Mouse (Mus musculus): ENCODE measurements around the gene Vwa1. TPM values are rescaled to one million over a fixed set of nuclear protein-coding genes. Genes with fewer than 3 reads are reported as not detected.

Vwa1 gene
- polyA plus RNA-seq, 1 experiment from 2014 or later = 9.2 TPM

- ATAC-seq (ENCODE audit: insufficient number of reproducible peaks, insufficient read depth, low FRiP score, low TSS enrichment) = no peak; the same call in 1 of the 2 replicates
- H3K27me3 ChIP-seq = no peaks in the 10 kb centered on the region
- peaks cover 16% of the 10 kb centered on the region for H3K4me1 ChIP-seq
- no peak overlapping the region for H3K4me2 ChIP-seq (replicated peaks)
- peaks cover 66% of the 10 kb centered on the region for H3K36me3 ChIP-seq
- H3K27ac ChIP-seq = no peak overlapping the region
- H3K4me3 ChIP-seq = no peak overlapping the region
- H3K9ac ChIP-seq = no peak overlapping the region
- 85% methylated on average over 37 of the region's 37 CpGs for WGBS
- no peaks in the 10 kb centered on the region for H3K9me3 ChIP-seq
These were observed 34.5 kb downstream of the Vwa1 start for GRCm38 (mm10) chr4:155739741-155740636.

- Histone ChIP-seq H3K36me3 (peaks cover 58% of the 10 kb centered on the region), H3K4me3 (no peak overlapping the region), H3K9ac (no peak overlapping the region), H3K27ac (no peak overlapping the region), H3K9me3 (no peaks in the 10 kb centered on the region), H3K4me2 (replicated peaks) (no peak overlapping the region), H3K27me3 (no peaks in the 10 kb centered on the region), H3K4me1 (peaks cover 17% of the 10 kb centered on the region)
- WGBS = 77% methylated on average over 6 of the region's 6 CpGs
- no peak for ATAC-seq (ENCODE audit: insufficient number of reproducible peaks, insufficient read depth, low FRiP score, low TSS enrichment)
These were observed 35.3 kb downstream of the Vwa1 start for GRCm38 (mm10) chr4:155739152-155739551.

- H3K9ac ChIP-seq = no peak overlapping the region
- H3K4me2 ChIP-seq (replicated peaks) = no peak overlapping the region
- no peak overlapping the region for H3K27ac ChIP-seq
- H3K4me3 ChIP-seq = no peak overlapping the region
- WGBS = 58% methylated on average over 8 of the region's 8 CpGs
- ATAC-seq (ENCODE audit: insufficient number of reproducible peaks, insufficient read depth, low FRiP score, low TSS enrichment) = no peak
- H3K9me3 ChIP-seq = no peaks in the 10 kb centered on the region
- H3K4me1 ChIP-seq = peaks cover 25% of the 10 kb centered on the region
- peaks cover 52% of the 10 kb centered on the region for H3K36me3 ChIP-seq
- H3K27me3 ChIP-seq = no peaks in the 10 kb centered on the region
These were observed 36.2 kb downstream of the Vwa1 start for GRCm38 (mm10) chr4:155738262-155738661.

DNA sequence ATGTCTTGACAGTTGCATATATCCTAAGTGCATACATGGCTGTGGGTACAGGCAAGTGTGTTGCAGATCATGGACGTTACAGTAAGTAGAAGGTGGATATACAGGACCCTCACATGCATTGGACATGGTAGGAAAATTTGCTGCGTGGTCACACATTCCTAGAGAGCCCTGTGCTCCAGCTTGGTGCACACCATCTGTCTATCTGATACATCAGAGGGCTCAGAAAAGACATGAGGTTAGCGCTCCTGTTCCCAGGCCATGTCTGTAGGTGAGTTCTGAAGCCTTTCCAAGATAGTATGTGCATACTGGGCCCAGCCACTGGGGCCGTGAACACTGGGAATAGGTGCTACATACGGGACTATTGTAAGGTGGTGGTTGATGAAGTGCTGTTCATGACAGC lies 38.1 kb downstream of the Vwa1 start:
- peaks cover 52% of the 10 kb centered on the region for H3K36me3 ChIP-seq
- no peak for ATAC-seq (ENCODE audit: insufficient number of reproducible peaks, insufficient read depth, low FRiP score, low TSS enrichment)
- H3K27ac ChIP-seq = no peak overlapping the region
- H3K4me1 ChIP-seq = peaks cover 25% of the 10 kb centered on the region
- WGBS = 88% methylated on average over 5 of the region's 5 CpGs
- no peaks in the 10 kb centered on the region for H3K9me3 ChIP-seq
- peak overlapping the region; percentile 73; the same call in 1 of the 2 replicates for H3K4me3 ChIP-seq
- H3K9ac ChIP-seq = no peak overlapping the region
- no peaks in the 10 kb centered on the region for H3K27me3 ChIP-seq
- H3K4me2 ChIP-seq (replicated peaks) = peak overlapping the region; percentile 94; the same call in 1 of the 2 replicates

DNA sequence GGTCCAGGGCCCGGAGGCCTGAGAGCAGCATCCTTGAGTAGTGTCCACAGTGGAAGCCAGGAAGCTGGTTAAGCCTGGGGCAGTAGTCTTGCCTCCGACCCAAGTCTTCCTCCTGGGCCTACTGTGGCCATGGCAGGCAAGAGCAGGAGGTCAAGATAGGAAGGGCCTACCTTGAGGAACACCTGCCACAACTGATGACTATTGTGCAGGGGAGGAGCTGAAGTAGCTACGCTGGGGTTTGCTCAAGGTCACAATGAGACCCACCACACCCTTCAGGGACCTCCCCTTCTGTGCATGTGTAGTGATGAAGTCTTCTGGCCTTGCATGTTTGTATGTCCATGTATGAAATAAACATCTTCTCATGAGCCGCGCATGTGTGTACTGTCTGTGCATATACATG lies 38.7 kb downstream of the Vwa1 start:
- WGBS = 65% methylated on average over 5 of the region's 5 CpGs
- Histone ChIP-seq H3K36me3 (peaks cover 52% of the 10 kb centered on the region), H3K4me2 (replicated peaks) (peak overlapping the region; percentile 94), H3K27ac (peak overlapping the region; percentile 89; the same call in 1 of the 2 replicates), H3K4me3 (peak overlapping the region; percentile 73), H3K9me3 (no peaks in the 10 kb centered on the region), H3K27me3 (no peaks in the 10 kb centered on the region), H3K4me1 (peaks cover 25% of the 10 kb centered on the region), H3K9ac (peak overlapping the region; percentile 90)
- ATAC-seq (ENCODE audit: insufficient number of reproducible peaks, insufficient read depth, low FRiP score, low TSS enrichment) = no peak

- peaks cover 25% of the 10 kb centered on the region for H3K4me1 ChIP-seq
- H3K9ac ChIP-seq = peak overlapping the region; percentile 90
- H3K9me3 ChIP-seq = no peaks in the 10 kb centered on the region
- H3K4me3 ChIP-seq = peak overlapping the region; percentile 73
- WGBS = under 1% methylated on average over 56 of the region's 79 CpGs
- no peaks in the 10 kb centered on the region for H3K27me3 ChIP-seq
- H3K27ac ChIP-seq = peak overlapping the region; percentile 89
- peak; percentile 9; the same call in 1 of the 2 replicates for ATAC-seq (ENCODE audit: insufficient number of reproducible peaks, insufficient read depth, low FRiP score, low TSS enrichment)
- H3K36me3 ChIP-seq = peaks cover 48% of the 10 kb centered on the region
- peak overlapping the region; percentile 94 for H3K4me2 ChIP-seq (replicated peaks)
These were observed 39.4 kb downstream of the Vwa1 start for GRCm38 (mm10) chr4:155734951-155735702.

DNA sequence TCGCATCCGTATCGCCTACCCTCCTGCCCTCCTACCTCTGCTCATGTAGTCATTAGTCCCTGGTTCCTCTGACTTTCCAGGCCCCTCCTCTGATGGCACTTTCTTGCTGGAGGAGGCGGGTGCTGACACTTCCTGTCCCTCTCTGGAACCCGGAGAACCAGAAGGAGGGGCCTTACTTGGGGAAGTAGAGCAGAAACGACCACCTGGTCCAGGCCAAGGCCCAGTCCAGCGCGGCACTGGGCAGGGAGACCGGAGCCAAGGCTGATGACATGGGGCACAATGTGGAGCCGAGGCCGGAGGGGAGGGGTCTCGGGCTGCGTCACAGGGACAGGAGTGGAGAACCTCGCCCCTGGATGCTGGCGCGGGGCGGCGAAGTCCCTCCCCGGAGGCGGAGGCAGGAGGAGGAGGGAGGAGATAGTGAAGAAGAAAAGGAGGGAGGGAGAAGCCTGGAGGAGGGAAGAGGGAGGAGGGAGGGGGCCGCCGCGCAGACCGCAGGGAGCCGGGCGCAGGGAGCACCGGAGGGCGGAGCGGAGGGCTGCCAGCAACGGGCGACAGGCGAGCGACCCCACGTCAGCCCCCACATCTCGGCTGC lies 40.1 kb downstream of the Vwa1 start, which contains the start of gene Tmem240:
Tmem240 (plus strand) TSS at position 451 of the 592 bp plus-strand sequence.
- peak within 1 kb of the TSS; percentile 90 for H3K9ac ChIP-seq
- H3K9me3 ChIP-seq = no peaks in the 10 kb centered on the region
- peak within 1 kb of the TSS; percentile 94 for H3K4me2 ChIP-seq (replicated peaks)
- H3K36me3 ChIP-seq = peaks cover 42% of the 10 kb centered on the region
- peak within 1 kb of the TSS; percentile 89 for H3K27ac ChIP-seq
- ATAC-seq (ENCODE audit: insufficient number of reproducible peaks, insufficient read depth, low FRiP score, low TSS enrichment) = peak; percentile 91
- 1% methylated on average over 31 of the region's 35 CpGs for WGBS
- peaks cover 25% of the 10 kb centered on the region for H3K4me1 ChIP-seq
- peak within 1 kb of the TSS; percentile 73 for H3K4me3 ChIP-seq
- H3K27me3 ChIP-seq = no peaks in the 10 kb centered on the region

GRCm38 (mm10) chr4:155733267-155733666 lies 41.2 kb downstream of the Vwa1 start:
- Histone ChIP-seq H3K36me3 (peaks cover 40% of the 10 kb centered on the region), H3K9me3 (no peaks in the 10 kb centered on the region), H3K27ac (no peak overlapping the region), H3K9ac (no peak overlapping the region), H3K4me2 (replicated peaks) (no peak overlapping the region), H3K27me3 (no peaks in the 10 kb centered on the region), H3K4me1 (peaks cover 25% of the 10 kb centered on the region), H3K4me3 (peak overlapping the region; percentile 73; the same call in 1 of the 2 replicates)
- WGBS = 89% methylated on average over 10 of the region's 10 CpGs
- no peak for ATAC-seq (ENCODE audit: insufficient number of reproducible peaks, insufficient read depth, low FRiP score, low TSS enrichment)

- Histone ChIP-seq H3K9me3 (no peaks in the 10 kb centered on the region), H3K4me2 (replicated peaks) (no peak overlapping the region), H3K36me3 (peaks cover 40% of the 10 kb centered on the region), H3K4me3 (no peak overlapping the region), H3K9ac (no peak overlapping the region), H3K4me1 (no peaks in the 10 kb centered on the region), H3K27me3 (no peaks in the 10 kb centered on the region), H3K27ac (no peak overlapping the region)
- ATAC-seq (ENCODE audit: insufficient number of reproducible peaks, insufficient read depth, low FRiP score, low TSS enrichment) = no peak
- WGBS = 81% methylated on average over 2 of the region's 2 CpGs
These were observed 46.5 kb downstream of the Vwa1 start for GRCm38 (mm10) chr4:155727993-155728392.

GRCm38 (mm10) chr4:155721668-155722083 lies 52.8 kb downstream of the Vwa1 start:
- peaks cover 21% of the 10 kb centered on the region for H3K36me3 ChIP-seq
- H3K4me3 ChIP-seq = no peak overlapping the region
- 66% methylated on average over 4 of the region's 4 CpGs for WGBS
- no peak overlapping the region for H3K4me2 ChIP-seq (replicated peaks)
- H3K27me3 ChIP-seq = no peaks in the 10 kb centered on the region
- H3K4me1 ChIP-seq = no peaks in the 10 kb centered on the region
- no peak for ATAC-seq (ENCODE audit: insufficient number of reproducible peaks, insufficient read depth, low FRiP score, low TSS enrichment)
- H3K9me3 ChIP-seq = no peaks in the 10 kb centered on the region
- H3K9ac ChIP-seq = no peak overlapping the region
- no peak overlapping the region for H3K27ac ChIP-seq
